Mouse (Mus musculus) bone marrow macrophage, adult 2 months (primary cell): Measurements from ENCODE around the gene Cobl. TPM values are rescaled to one million over a fixed set of nuclear protein-coding genes. Genes with fewer than 3 reads are reported as not detected.

Experiments used
- H3K27ac ChIP-seq: 2 replicates; pipeline ENCODE4 v1.5.1; 2012; ENCODE audit warnings: low read depth, low read length; ENCODE audit not compliant: insufficient read depth
- H3K4me1 ChIP-seq: 2 replicates; pipeline ENCODE4 v1.6.1; 2012; ENCODE audit warnings: low read length; ENCODE audit not compliant: control insufficient read depth, insufficient read depth
- H3K4me3 ChIP-seq: 2 replicates; pipeline ENCODE4 v1.5.1; 2012; ENCODE audit warnings: mild to moderate bottlenecking, low read length, moderate library complexity; ENCODE audit not compliant: insufficient read depth
- CTCF ChIP-seq: IDR thresholded peaks from 2 replicates; pipeline ENCODE4 v1.5.1; 2012; ENCODE audit warnings: low read depth, mild to moderate bottlenecking, low read length, moderate library complexity
- POLR2A ChIP-seq: IDR thresholded peaks from 2 replicates; pipeline ENCODE4 v1.6.1; 2012; ENCODE audit warnings: mild to moderate bottlenecking, low read depth, low read length, borderline replicate concordance
- polyA plus RNA-seq: library from polyadenylated mRNA; stranded (reverse); fragments of >200 nt; gene quantifications from 2 replicates; pipeline ENCODE4 v1.2.4, GENCODE M21; 2012; ENCODE audit not compliant: missing spikeins, insufficient read depth, insufficient read length

Cobl gene
- polyA plus RNA-seq, 1 experiment: not detected

DNA sequence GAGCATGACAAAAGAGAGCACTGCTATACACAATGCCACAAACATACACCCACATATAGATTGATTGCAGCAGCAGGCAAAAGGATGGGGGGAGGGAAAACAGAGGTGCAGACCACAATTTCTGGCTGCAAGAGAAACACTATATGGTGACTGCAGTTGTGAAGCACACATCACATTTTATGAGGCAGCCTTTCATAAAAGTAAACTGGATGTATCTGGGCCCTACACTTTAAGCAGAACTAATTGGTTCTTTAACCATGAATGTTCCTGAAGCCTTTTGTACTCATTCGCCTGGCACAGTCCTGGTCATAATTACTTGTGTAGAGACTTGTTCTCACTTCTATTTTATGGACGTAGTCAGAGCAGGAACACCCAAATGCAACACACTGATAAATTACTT is 19.5 kb downstream of the Cobl start:
- H3K4me1 ChIP-seq: no peaks in the 10 kb centered on the region
- no peak overlapping the region for H3K4me3 ChIP-seq
- TF ChIP-seq POLR2A: no peak
- no peak for TF ChIP-seq CTCF
- no peak overlapping the region for H3K27ac ChIP-seq

DNA sequence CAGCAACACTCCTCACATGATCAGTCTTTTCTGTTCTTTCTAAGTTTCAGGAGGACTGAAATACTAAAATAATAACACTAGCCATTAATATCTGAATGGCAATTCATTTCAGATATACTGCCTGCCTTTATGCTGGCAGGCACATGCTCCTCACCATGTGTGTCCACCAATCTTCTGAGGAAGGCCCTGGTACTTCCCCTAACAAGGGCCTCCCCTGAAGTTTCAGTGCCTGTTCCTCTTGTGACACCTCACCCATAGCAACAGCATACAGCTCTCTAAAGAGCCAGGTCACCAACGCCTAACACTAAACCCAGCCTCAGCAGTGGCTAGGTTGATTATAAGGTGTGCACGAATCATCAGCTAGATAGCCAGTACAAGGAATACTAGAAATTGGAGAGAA is 20.5 kb downstream of the Cobl start:
- no peak for TF ChIP-seq POLR2A
- no peak for TF ChIP-seq CTCF
- no peak overlapping the region for H3K27ac ChIP-seq
- H3K4me1 ChIP-seq: no peaks in the 10 kb centered on the region
- H3K4me3 ChIP-seq: no peak overlapping the region

DNA sequence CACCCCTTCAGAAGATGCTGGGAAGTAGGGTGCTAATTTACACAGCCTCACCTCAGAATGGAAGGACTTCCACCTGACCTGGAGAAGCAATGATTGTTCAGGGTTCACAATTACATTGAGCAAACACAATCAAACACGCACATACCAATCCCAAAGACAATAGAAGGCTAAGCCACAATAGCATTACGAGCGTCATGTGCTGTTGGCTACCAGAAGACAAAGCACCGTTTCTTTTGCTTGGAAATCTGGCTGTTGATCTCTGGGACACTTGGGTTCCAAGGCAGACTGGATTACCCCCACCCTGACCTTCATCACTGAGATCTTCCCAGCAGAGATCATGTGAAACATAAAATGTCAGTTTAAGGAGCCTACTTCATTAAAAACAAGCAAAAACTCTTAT is 21.1 kb downstream of the Cobl start:
- no peak overlapping the region for H3K4me3 ChIP-seq

DNA sequence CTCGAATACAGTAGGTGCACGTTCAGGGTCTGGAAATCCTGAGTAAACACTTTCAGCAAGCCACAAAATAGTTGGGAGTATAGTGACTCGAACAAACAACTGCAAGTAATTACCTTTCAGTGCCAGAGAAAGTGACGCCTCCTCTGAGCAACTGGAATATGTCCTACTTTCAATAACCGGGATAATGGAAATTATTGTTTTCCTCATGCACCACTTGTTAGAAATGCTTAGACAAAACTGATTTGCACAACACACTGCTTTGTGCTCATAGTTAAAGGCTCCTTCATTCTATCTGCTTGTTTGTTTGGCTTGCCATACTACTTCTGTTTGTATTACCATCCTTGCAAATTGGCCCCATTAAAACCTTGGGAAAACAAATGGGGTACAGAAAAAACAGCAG is 21.6 kb downstream of the Cobl start:
- H3K4me3 ChIP-seq: no peak overlapping the region
- no peaks in the 10 kb centered on the region for H3K4me1 ChIP-seq
- TF ChIP-seq CTCF: no peak
- TF ChIP-seq POLR2A: no peak
- no peak overlapping the region for H3K27ac ChIP-seq

More for the DNA sequence above, 21.1 kb downstream of the Cobl start:
- no peak overlapping the region for H3K27ac ChIP-seq
- H3K4me1 ChIP-seq: no peaks in the 10 kb centered on the region
- TF ChIP-seq CTCF: no peak
- no peak for TF ChIP-seq POLR2A

DNA sequence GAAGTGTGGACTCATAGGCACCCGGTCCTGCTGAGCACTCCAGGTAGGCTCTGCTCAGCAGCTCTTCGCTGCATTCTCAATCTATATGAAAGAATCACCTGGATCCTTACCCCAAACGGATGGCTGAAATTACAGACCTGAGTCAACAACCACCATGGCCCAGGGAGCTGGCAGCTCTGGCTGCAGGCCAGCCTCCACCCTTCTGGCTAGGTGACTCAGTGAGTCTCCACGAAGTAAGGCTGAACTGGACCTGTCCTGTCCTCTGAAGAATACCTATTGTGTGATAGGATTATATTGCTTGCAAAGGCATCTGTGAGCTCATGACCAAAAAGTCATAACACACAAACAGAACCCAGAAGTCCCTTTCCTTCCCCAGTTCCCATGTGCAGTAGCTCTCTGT is 22.5 kb downstream of the Cobl start:
- no peak overlapping the region for H3K4me3 ChIP-seq
- TF ChIP-seq CTCF (no peak), POLR2A (no peak)
- no peak overlapping the region for H3K27ac ChIP-seq
- H3K4me1 ChIP-seq: no peaks in the 10 kb centered on the region

DNA sequence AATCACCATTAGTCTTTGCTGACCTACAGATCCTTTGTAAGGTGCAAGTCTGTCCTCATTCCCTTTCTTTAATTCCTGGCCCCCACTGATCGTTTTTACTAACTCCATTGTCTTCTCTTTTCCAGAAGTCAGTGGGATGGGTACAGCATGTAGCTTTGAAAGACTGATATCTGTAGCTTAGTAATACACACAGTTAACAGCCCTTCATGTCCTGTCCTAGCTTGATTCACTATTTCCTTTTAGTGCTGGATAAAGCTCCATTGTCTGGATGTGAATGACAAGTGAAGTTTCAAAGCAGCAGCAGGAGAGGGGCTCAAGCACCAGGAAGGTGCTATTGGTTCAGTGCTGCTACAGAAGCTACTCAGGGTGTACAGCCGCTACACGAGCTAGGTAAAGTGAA is 28.9 kb downstream of the Cobl start:
- TF ChIP-seq POLR2A (no peak), CTCF (no peak)

DNA sequence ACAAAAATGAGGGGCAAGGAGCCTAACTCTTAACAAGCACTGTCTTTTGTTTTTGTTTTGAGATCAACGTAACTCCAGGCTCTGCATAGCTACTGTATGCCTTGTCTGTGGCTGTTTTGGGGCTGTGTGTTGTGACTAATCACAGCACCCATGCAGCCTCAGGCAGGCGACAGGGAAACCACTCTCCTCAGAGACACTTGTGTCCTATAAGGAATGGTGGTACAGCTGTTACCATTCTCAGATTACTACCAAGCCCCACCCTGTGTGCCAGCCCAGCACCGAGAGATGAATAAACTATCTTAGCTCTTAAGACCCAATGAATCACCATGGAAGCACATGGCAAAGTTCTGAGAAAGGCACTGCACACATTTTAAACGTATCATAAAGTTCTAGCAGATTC is 29.7 kb downstream of the Cobl start:
- Histone ChIP-seq H3K27ac (no peak overlapping the region), H3K4me1 (no peaks in the 10 kb centered on the region), H3K4me3 (no peak overlapping the region)
- TF ChIP-seq CTCF: no peak
- TF ChIP-seq POLR2A: no peak

More for the DNA sequence above, 28.9 kb downstream of the Cobl start:
- Histone ChIP-seq H3K4me3 (no peak overlapping the region), H3K27ac (no peak overlapping the region), H3K4me1 (no peaks in the 10 kb centered on the region)

DNA sequence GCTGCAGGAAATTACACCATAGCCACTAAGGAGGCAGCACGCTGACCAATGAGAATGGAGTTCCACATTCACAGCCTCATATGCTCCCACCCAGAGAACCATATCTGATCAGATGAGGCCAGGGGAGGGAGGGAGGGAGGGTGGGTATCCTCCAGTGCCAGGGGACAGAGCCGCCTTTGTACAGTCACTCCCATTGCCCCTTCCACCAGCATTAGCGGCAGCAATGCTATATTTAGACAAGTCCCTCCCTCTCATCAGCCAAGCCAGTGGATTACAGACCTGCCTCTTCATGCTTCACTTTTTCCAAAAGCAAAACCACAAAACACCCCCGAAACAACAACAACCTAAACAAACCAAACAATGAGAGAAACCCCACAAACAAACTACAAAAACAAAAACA is 30.2 kb downstream of the Cobl start:
- no peak for TF ChIP-seq POLR2A
- no peak for TF ChIP-seq CTCF
- H3K27ac ChIP-seq: no peak overlapping the region
- H3K4me3 ChIP-seq: no peak overlapping the region
- no peaks in the 10 kb centered on the region for H3K4me1 ChIP-seq

DNA sequence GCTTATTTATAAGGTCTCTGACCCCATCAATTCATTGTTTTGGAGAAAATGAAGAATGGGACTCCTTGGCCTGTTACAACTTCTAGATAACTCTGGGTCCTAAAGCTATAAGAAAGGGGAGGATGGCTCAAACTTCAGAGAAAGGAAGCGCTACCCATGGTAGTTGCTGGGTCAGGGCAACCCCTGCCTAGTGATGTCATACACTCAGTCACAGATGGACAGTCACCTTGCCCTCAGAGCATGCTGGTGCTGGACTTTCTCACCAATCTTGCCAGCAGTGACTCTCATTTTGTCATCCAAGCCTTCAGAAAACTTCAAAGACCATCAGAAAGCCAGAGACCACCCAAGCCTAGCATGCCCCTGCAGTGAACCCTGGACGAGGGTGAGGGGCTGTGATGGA is 32.8 kb downstream of the Cobl start:
- TF ChIP-seq POLR2A (no peak), CTCF (no peak)
- H3K27ac ChIP-seq: no peak overlapping the region
- H3K4me3 ChIP-seq: no peak overlapping the region
- no peaks in the 10 kb centered on the region for H3K4me1 ChIP-seq

DNA sequence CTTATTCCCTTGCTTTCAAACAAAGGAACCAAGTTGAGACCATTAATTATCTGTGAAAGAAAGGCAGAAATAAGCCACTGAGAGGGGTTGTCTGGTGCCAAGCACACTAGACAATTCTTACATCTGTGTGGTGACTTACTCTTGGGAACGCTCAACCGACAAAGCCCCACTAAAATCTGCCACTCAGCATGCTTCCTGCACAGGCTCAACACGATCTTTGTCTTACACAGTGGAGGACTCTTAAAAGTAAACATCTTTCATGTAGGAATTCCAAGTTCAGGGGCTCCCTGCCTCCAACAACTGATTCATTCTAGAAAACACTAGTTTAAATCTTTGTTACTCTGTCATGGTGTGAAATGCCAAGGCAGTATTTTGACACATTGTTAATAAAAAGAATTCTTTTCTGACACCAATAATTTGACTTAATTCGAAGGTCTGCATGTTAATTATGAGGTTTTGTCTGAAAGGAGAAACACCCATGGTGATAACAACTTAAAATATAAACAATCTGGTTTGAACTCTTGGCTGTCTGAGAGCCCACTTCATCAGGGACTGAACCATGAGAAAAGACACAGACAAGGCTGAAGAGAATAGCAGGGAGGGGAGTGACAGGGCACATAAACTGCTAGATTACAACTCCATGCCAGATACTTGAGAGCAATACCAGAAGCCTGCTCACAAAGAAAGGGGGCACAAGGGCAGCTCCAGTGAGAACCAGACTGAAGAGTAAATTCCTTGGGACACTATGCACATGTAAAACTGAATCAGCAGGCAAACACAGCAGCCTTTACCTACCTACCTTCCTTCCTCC is 34.3 kb downstream of the Cobl start:
- TF ChIP-seq POLR2A: no peak
- no peak for TF ChIP-seq CTCF
- Histone ChIP-seq H3K4me1 (no peaks in the 10 kb centered on the region), H3K27ac (no peak overlapping the region), H3K4me3 (no peak overlapping the region)

DNA sequence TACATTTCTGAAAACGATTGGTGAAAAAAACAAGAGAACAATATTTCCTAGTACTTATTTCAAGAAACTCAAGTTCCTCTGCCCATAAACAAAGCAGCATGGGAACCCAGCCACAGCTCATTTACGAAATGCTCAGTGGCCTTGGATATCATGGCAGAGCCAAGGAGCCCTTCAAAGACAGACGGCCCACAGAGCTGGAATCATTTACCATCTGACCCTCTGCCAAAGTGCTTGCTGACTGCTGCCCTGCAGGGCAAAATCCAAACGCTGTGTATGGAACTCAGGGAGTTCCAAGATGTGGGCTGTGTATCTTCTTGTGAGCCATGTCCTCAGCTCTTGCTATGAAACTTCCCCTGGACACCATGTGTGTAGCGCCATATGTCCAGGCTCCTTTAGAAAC is 38.0 kb downstream of the Cobl start:
- TF ChIP-seq CTCF (no peak), POLR2A (no peak)

More for the DNA sequence above, 38.0 kb downstream of the Cobl start:
- Histone ChIP-seq H3K4me1 (no peaks in the 10 kb centered on the region), H3K4me3 (no peak overlapping the region), H3K27ac (no peak overlapping the region)
